Mouse (Mus musculus) CD4-positive, CD25-positive, alpha-beta regulatory T cell, adult 2 months (primary cell): Measurements from ENCODE around the gene Tmed2.
"Not testable (repeated sequence)": the region's sequence is repeated elsewhere in the genome, so short reads cannot be mapped to it uniquely, and the experiment has no call there.

Experiments
- DNase-seq: peaks from one replicate; pipeline ENCODE4 v3.0.0-alpha.2; 2012; ENCODE audit warnings: low read depth, low spot score

Tmed2 gene

GRCm38 (mm10) chr5:124575467-124575866, 35.0 kb downstream of the Tmed2 start:
- no peak for DNase-seq

GRCm38 (mm10) chr5:124578633-124579317, 38.3 kb downstream of the Tmed2 start, which contains the start of the genes Eif2b1 and Gtf2h3:
Eif2b1 (minus strand) TSS chr5:124579131.
Gtf2h3 (plus strand) TSS chr5:124579140.
- peak; percentile 98 for DNase-seq

- no peak for DNase-seq
Observed at GRCm38 (mm10) chr5:124582515-124582914, 42.0 kb downstream of the Tmed2 start.

GRCm38 (mm10) chr5:124592768-124593167, 52.3 kb downstream of the Tmed2 start:
- DNase-seq = no peak

- DNase-seq = peak; percentile 87
Observed at GRCm38 (mm10) chr5:124598224-124599174, 58.0 kb downstream of the Tmed2 start.

- DNase-seq = not testable (repeated sequence)
Observed at GRCm38 (mm10) chr5:124599726-124600125, 59.2 kb downstream of the Tmed2 start.
